Mouse (Mus musculus) T-helper 17 cell (primary cell): ENCODE results near the gene Stn1.

ENCODE experiments used
- in situ Hi-C, 2 experiments: fragments of 300-600 bp; cut with MboI, MseI; formaldehyde crosslinking; loops; 1 replicate in 1 of 2; 2 replicates in 1 of 2; pipeline ENCODE4 v1.15.1; 2025; ENCODE audit warnings: high pct_unique_total_duplicates in 2 of 2

Stn1 gene

GRCm38 (mm10) chr19:47455001-47455755, 82.1 kb downstream of the Stn1 start:
- in situ Hi-C loops: no loop called here

DNA sequence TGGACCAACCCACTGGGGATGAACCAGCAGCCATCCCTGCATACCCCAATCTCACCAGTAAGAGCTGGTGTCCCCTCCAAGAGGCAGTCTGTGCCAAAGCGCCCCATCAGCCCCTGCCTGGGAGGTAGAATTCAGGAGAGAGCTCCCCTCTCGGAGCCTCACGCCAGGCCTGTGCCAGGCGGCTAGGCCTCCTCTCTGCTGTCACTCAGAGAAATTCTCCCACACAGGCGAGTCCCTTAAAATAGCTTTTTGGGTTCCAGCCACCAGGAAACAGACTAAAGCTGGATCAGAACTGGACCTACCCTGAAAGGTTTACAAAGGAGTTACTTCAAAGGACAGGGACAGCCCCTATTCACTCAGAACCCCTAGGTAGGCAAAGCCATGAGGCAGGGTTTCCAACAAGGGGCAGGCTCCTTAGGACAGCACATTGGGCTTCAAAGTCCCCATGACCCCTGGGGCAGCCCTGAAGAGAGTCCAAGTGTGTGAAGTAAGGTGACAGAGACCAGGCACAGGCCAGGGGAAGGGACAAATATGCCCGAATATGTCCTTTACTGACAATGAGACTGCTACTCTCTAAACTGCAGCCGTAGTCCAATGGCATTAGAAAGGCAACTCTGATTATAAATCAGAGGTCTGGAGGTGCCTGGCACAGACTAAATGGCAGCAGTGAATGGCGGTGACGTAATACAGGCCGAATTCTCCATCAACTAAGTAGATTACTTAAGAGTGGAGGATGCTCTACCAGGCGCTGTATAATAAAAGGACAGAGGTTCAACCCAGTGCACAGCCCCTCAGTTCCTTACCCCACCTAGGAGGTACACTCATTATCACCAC, 82.9 kb downstream of the Stn1 start:
- in situ Hi-C loops: no loop called here

DNA sequence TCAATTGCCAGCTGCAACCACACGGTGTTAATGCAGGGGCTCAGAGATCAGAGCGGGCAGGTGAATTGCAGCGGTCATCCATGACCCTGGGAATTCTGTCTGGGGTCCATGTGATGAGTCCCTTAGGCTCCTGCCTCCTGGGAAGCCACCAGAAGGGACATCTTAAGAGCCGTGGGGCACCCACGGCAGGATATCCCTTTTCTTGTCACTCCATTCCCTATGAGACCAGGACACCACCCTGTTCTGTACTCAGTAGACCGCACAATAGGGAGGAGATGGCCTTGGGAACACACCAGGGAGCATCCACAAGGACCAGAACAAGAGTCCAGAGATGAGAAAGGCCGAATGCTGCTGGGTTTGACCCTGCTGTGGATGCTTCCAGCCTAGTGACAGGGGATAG, 84.0 kb downstream of the Stn1 start:
- in situ Hi-C loops: no loop called here

GRCm38 (mm10) chr19:47452682-47453081, 84.6 kb downstream of the Stn1 start:
- in situ Hi-C loops: no loop called here

DNA sequence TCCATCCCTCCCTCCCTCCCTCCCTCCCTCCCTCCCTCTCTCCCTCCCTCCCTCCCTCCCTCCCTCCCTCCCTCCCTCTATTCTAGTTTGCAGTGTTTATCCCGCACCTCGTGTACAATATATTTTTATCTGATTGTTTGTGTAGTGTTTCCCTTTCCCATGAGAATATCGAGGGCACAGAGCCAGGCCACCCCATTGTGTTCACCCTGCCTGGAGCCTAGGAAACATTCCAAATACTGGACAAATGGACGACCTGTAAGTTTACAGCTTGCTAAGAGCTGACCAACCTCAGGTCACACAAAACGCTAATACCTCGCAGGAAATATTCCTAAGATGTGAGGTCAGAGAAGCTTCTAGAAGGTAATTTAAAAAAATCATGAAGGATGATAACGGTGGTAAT, 85.1 kb downstream of the Stn1 start:
- in situ Hi-C loops: no loop called here

GRCm38 (mm10) chr19:47451476-47452113, 85.7 kb downstream of the Stn1 start:
- in situ Hi-C loops: no loop called here
